Mouse (Mus musculus) urinary bladder, postnatal 10 days (tissue): Measurements from ENCODE around the gene Gm7879.
A peak's percentile ranks its signal among the peaks of the same experiment; 100 is the strongest.

Experiments used
- DNase-seq: peaks from one replicate; pipeline ENCODE4 v3.0.0; 2022; ENCODE audit warnings: low spot score

Gene Gm7879

GRCm38 (mm10) chr5:43948111-43948743, 35.3 kb downstream of the Gm7879 start:
- peak; percentile 26 for DNase-seq

GRCm38 (mm10) chr5:43948748-43949275, 35.9 kb downstream of the Gm7879 start:
- DNase-seq: no peak

GRCm38 (mm10) chr5:43953241-43953640, 40.3 kb downstream of the Gm7879 start:
- no peak for DNase-seq

GRCm38 (mm10) chr5:43959884-43960440, 47.0 kb downstream of the Gm7879 start:
- no peak for DNase-seq

- no peak for DNase-seq
These were observed 48.1 kb downstream of the Gm7879 start for GRCm38 (mm10) chr5:43961056-43961455.
